Mouse (Mus musculus) left cerebral cortex, postnatal 10 days (tissue): Measurements from ENCODE around the gene Tprkb. TPM values are rescaled to one million over a fixed set of nuclear protein-coding genes. Genes with fewer than 3 reads are reported as not detected.
A peak's percentile ranks its signal among the peaks of the same experiment; 100 is the strongest.
"Not testable (repeated sequence)": the region's sequence is repeated elsewhere in the genome, so short reads cannot be mapped to it uniquely, and the experiment has no call there.

Experiments
- DNase-seq, 2 experiments: peaks; one replicate each; pipeline ENCODE4 v3.0.0; 2021 to 2022; ENCODE audit warnings: low spot score in 2 of 2, mixed read lengths in 1 of 2; ENCODE audit errors: extremely low spot score in 1 of 2
- intact Hi-C: fragments of 180-260 bp; cut with DNase I; formaldehyde crosslinking; loops from one replicate; pipeline ENCODE4 v1.15.1; 2025
- total RNA-seq, 2 experiments: library from RNA; stranded (reverse); gene quantifications; 2 replicates each; pipeline ENCODE4 v1.2.3; 2021

The Tprkb gene
- total RNA-seq, 2 experiments from 2014 or later = 42.1 to 47.9 TPM

GRCm38 (mm10) chr6:85961101-85962091 is 49.7 kb downstream of the Tprkb start, which contains the start of gene Dusp11:
Dusp11 (minus strand) TSS chr6:85961667.
- DNase-seq = peak; percentile 90 to 96
- intact Hi-C loops = loop anchor here (5.0 kb wide), 1 partner anchor 46 kb away; no protein-coding TSS in a partner anchor

- peak in 1 of 2 experiments; percentile 46 for DNase-seq
- intact Hi-C loops = not testable (repeated sequence)
Observed at GRCm38 (mm10) chr6:85966081-85966480, 54.4 kb downstream of the Tprkb start.

GRCm38 (mm10) chr6:85966686-85967085 is 55.0 kb downstream of the Tprkb start:
- no peak for DNase-seq
- intact Hi-C loops = no loop called here

GRCm38 (mm10) chr6:85969889-85970288 is 58.2 kb downstream of the Tprkb start:
- no peak for DNase-seq
- intact Hi-C loops = no loop called here

- intact Hi-C loops = no loop called here
Observed at GRCm38 (mm10) chr6:85972699-85973098, 61.0 kb downstream of the Tprkb start.

GRCm38 (mm10) chr6:85973336-85973735 is 61.7 kb downstream of the Tprkb start:
- intact Hi-C loops = no loop called here
- no peak for DNase-seq

More at GRCm38 (mm10) chr6:85972699-85973098, 61.0 kb downstream of the Tprkb start:
- no peak for DNase-seq

GRCm38 (mm10) chr6:85974941-85975617 is 63.4 kb downstream of the Tprkb start:
- intact Hi-C loops = no loop called here
- DNase-seq = no peak

- no peak for DNase-seq
- intact Hi-C loops = no loop called here
Observed at GRCm38 (mm10) chr6:85975761-85976160, 64.1 kb downstream of the Tprkb start.

- intact Hi-C loops = no loop called here
- no peak for DNase-seq
Observed at GRCm38 (mm10) chr6:85976242-85976641, 64.6 kb downstream of the Tprkb start.

GRCm38 (mm10) chr6:85978736-85979135 is 67.1 kb downstream of the Tprkb start:
- intact Hi-C loops, DNase-seq: not testable (repeated sequence)

Other genes starting within 250 kb of the Tprkb start
- gene Nat8f7, start 198.7 kb upstream of the Tprkb start, total RNA-seq = 1 to 10 TPM in 1 of 2 experiments, under 1 TPM in 1; 0.47 to 1.0 TPM
- under 1 TPM; 0.49 to 0.87 TPM for gene Nat8f3, start 146.1 kb upstream of the Tprkb start, total RNA-seq
- under 1 TPM; 0.63 to 0.73 TPM for gene Nat8f6, start 90.9 kb upstream of the Tprkb start, total RNA-seq
- gene Nat8f5, start 90.9 kb upstream of the Tprkb start, total RNA-seq = 1 to 10 TPM in 1 of 2 experiments, under 1 TPM in 1; 0.73 to 1.4 TPM
- 1 to 10 TPM; 1.4 to 1.9 TPM for gene Nat8, start 79.8 kb upstream of the Tprkb start, total RNA-seq
- gene Nat8f2, start 42.7 kb upstream of the Tprkb start, total RNA-seq = under 1 TPM; 0.77 TPM
- gene Nat8f4, start 7.0 kb upstream of the Tprkb start, total RNA-seq = 1 to 10 TPM; 3.0 to 3.4 TPM
- gene Nat8f1, start 3.8 kb downstream of the Tprkb start, total RNA-seq = 10 to 100 TPM in 1 of 2 experiments, 1 to 10 TPM in 1; 10.0 to 13.5 TPM
- 10 to 100 TPM; 74.0 to 82.0 TPM for gene Dusp11, start 49.8 kb downstream of the Tprkb start, total RNA-seq
- gene Figla, start 104.3 kb downstream of the Tprkb start, total RNA-seq = not detected
- 100 to 1,000 TPM; 198 to 206 TPM for gene Add2, start 116.8 kb downstream of the Tprkb start, total RNA-seq